Mouse (Mus musculus): ENCODE measurements at regions not wholly inside any gene's neighbourhood (a gene's known extent, or its start where the extent isn't known, plus 50 kb on each side); places are given as distances from the start of the nearest gene placed in this dataset.
"Not testable (repeated sequence)": the region's sequence is repeated elsewhere in the genome, so short reads cannot be mapped to it uniquely, and the experiment has no call there.

GRCm38 (mm10) chr15:26953818-26954385, 58.5 kb upstream of the Fbxl7 start:
- intact Hi-C loops (cut with DNase I) = no loop called here

GRCm38 (mm10) chr15:26958980-26959379, 63.6 kb upstream of the Fbxl7 start:
- intact Hi-C loops (cut with DNase I) = no loop called here
- no peak for DNase-seq

More at GRCm38 (mm10) chr15:26953818-26954385, 58.5 kb upstream of the Fbxl7 start:
- DNase-seq = no peak

- no peak for DNase-seq
- intact Hi-C loops (cut with DNase I) = no loop called here
Measured at GRCm38 (mm10) chr15:26968392-26969025, 73.1 kb upstream of the Fbxl7 start.

- DNase-seq = no peak
Measured at GRCm38 (mm10) chr15:26970770-26971169, 75.4 kb upstream of the Fbxl7 start.

GRCm38 (mm10) chr15:26993054-26993453, 97.7 kb upstream of the Fbxl7 start:
- intact Hi-C loops (cut with DNase I) = no loop called here
- no peak for DNase-seq

More at GRCm38 (mm10) chr15:26970770-26971169, 75.4 kb upstream of the Fbxl7 start:
- intact Hi-C loops (cut with DNase I) = no loop called here

- intact Hi-C loops (cut with DNase I) = no loop called here
- DNase-seq = no peak
Measured at GRCm38 (mm10) chr15:27009069-27009468, 113.7 kb upstream of the Fbxl7 start.

GRCm38 (mm10) chr15:27013906-27014658, 118.7 kb upstream of the Fbxl7 start:
- no peak for DNase-seq
- intact Hi-C loops (cut with DNase I) = no loop called here

GRCm38 (mm10) chr15:27014659-27014974, 119.2 kb upstream of the Fbxl7 start:
- no peak for DNase-seq
- intact Hi-C loops (cut with DNase I) = no loop called here

GRCm38 (mm10) chr15:27020471-27020870, 125.1 kb upstream of the Fbxl7 start:
- intact Hi-C loops (cut with DNase I) = no loop called here
- DNase-seq = no peak

GRCm38 (mm10) chr15:27033261-27033660, 137.9 kb upstream of the Fbxl7 start:
- peak; percentile 2 for DNase-seq
- intact Hi-C loops (cut with DNase I) = no loop called here

- DNase-seq = peak; percentile 40
- intact Hi-C loops (cut with DNase I) = no loop called here
Measured at GRCm38 (mm10) chr15:27043788-27044187, 148.4 kb upstream of the Fbxl7 start.

GRCm38 (mm10) chr15:27050673-27051072, 155.3 kb upstream of the Fbxl7 start:
- intact Hi-C loops (cut with DNase I) = no loop called here
- no peak for DNase-seq

- intact Hi-C loops (cut with DNase I) = no loop called here
- DNase-seq = peak; percentile 3
Measured at GRCm38 (mm10) chr15:27063456-27063855, 168.1 kb upstream of the Fbxl7 start.

GRCm38 (mm10) chr15:27063971-27064370, 168.6 kb upstream of the Fbxl7 start:
- peak; percentile 96 for DNase-seq
- intact Hi-C loops (cut with DNase I) = no loop called here

- intact Hi-C loops (cut with DNase I) = no loop called here
Measured at GRCm38 (mm10) chr15:27067691-27068090, 172.3 kb upstream of the Fbxl7 start.

GRCm38 (mm10) chr15:27077926-27078325, 182.5 kb upstream of the Fbxl7 start:
- intact Hi-C loops (cut with DNase I) = no loop called here
- DNase-seq = no peak

More at GRCm38 (mm10) chr15:27067691-27068090, 172.3 kb upstream of the Fbxl7 start:
- no peak for DNase-seq

- DNase-seq = no peak
- intact Hi-C loops (cut with DNase I) = no loop called here
Measured at GRCm38 (mm10) chr15:27082826-27083225, 187.4 kb upstream of the Fbxl7 start.

- peak; percentile 32 for DNase-seq
- intact Hi-C loops (cut with DNase I) = no loop called here
Measured at GRCm38 (mm10) chr15:27083596-27083995, 188.2 kb upstream of the Fbxl7 start.

GRCm38 (mm10) chr15:27089155-27089554, 193.8 kb upstream of the Fbxl7 start:
- intact Hi-C loops (cut with DNase I) = no loop called here
- no peak for DNase-seq

- DNase-seq = no peak
- intact Hi-C loops (cut with DNase I) = no loop called here
Measured at GRCm38 (mm10) chr15:27094102-27094501, 198.7 kb upstream of the Fbxl7 start.

- intact Hi-C loops (cut with DNase I) = no loop called here
- DNase-seq = no peak
Measured at GRCm38 (mm10) chr15:27095231-27095630, 199.9 kb upstream of the Fbxl7 start.

GRCm38 (mm10) chr15:27101610-27102009, 206.2 kb upstream of the Fbxl7 start:
- DNase-seq; intact Hi-C loops (cut with DNase I): not testable (repeated sequence)
